Mouse (Mus musculus) thymus, adult 2 months (tissue): ENCODE measurements around the gene Gadd45a. TPM values are rescaled to one million over a fixed set of nuclear protein-coding genes. Genes with fewer than 3 reads are reported as not detected.

Experiments used
- DNase-seq: peaks from one replicate; pipeline ENCODE4 v3.0.0; 2021
- H3K27ac ChIP-seq: fragments of 200-500 bp; 2 replicates; pipeline ENCODE4 v1.5.1; 2012; ENCODE audit warnings: low read length, control low read depth; ENCODE audit not compliant: control insufficient read depth, insufficient read depth
- H3K27me3 ChIP-seq: fragments of 200-500 bp; 2 replicates; pipeline ENCODE4 v1.6.1; 2012; ENCODE audit warnings: mild to moderate bottlenecking, low read length, moderate library complexity, mixed read lengths; ENCODE audit not compliant: control insufficient read depth, insufficient read depth
- H3K36me3 ChIP-seq: fragments of 200-500 bp; 2 replicates; pipeline ENCODE4 v1.6.1; 2012; ENCODE audit warnings: mild to moderate bottlenecking, low read length, moderate library complexity; ENCODE audit not compliant: control insufficient read depth, insufficient read depth
- H3K4me1 ChIP-seq: fragments of 200-500 bp; replicated peaks from 2 replicates; pipeline ENCODE4 v1.6.1; 2012; ENCODE audit warnings: low read length; ENCODE audit not compliant: control insufficient read depth, insufficient read depth
- H3K4me3 ChIP-seq: fragments of 200-500 bp; 2 replicates; pipeline ENCODE4 v1.5.1; 2012; ENCODE audit warnings: mild to moderate bottlenecking, low read length, control low read depth, moderate library complexity; ENCODE audit not compliant: control insufficient read depth, insufficient read depth
- CTCF ChIP-seq: fragments of 200-500 bp; IDR thresholded peaks from 2 replicates; pipeline ENCODE4 v1.5.1; 2012; ENCODE audit warnings: mild to moderate bottlenecking, control low read depth, low read length, moderate library complexity, borderline replicate concordance; ENCODE audit not compliant: control insufficient read depth, poor library complexity, insufficient read depth; ENCODE audit errors: extremely low read depth
- POLR2A ChIP-seq: fragments of 200-500 bp; IDR thresholded peaks from 2 replicates; pipeline ENCODE4 v1.6.1; 2012; ENCODE audit warnings: mild to moderate bottlenecking, low read length, control low read depth, moderate library complexity; ENCODE audit not compliant: control insufficient read depth, poor library complexity, insufficient read depth; ENCODE audit errors: extremely low read depth
- WGBS: fragments of 180-500 bp; shearing (Covaris S2); methylation state at CpG from one replicate; pipeline ENCODE4 v1.1.7; 2018; 5-methylcytosine and 5-hydroxymethylcytosine counted together
- polyA plus RNA-seq: library from polyadenylated mRNA; depleted of rRNA; stranded (reverse); fragments of >200 nt; gene quantifications from 2 replicates; pipeline ENCODE4 v1.2.3, GENCODE M21; 2012

Gene Gadd45a
- polyA plus RNA-seq, 1 experiment, result 44.9 TPM

DNA sequence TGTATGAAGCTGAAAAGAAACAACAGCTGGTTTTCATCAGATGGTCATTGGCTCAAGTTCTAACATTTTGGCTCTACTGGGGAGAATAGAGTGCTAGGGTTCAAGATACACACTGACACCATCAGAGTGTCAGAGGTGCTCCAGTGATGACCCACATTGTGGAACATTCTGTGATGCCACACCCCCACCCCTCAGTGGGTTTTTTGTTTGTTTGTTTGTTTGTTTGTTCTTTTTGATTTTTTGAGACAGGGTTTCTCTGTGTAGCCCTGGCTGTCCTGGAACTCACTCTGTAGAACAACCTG is 26.1 kb downstream of the Gadd45a start:
- DNase-seq, result no peak
- Histone ChIP-seq H3K36me3 (no peaks in the 10 kb centered on the region), H3K4me1 (peaks cover 3% of the 10 kb centered on the region; the same call in 1 of the 2 replicates), H3K27me3 (no peaks in the 10 kb centered on the region), H3K27ac (no peak overlapping the region), H3K4me3 (no peak overlapping the region)
- TF ChIP-seq CTCF, result no peak
- TF ChIP-seq POLR2A, result no peak

DNA sequence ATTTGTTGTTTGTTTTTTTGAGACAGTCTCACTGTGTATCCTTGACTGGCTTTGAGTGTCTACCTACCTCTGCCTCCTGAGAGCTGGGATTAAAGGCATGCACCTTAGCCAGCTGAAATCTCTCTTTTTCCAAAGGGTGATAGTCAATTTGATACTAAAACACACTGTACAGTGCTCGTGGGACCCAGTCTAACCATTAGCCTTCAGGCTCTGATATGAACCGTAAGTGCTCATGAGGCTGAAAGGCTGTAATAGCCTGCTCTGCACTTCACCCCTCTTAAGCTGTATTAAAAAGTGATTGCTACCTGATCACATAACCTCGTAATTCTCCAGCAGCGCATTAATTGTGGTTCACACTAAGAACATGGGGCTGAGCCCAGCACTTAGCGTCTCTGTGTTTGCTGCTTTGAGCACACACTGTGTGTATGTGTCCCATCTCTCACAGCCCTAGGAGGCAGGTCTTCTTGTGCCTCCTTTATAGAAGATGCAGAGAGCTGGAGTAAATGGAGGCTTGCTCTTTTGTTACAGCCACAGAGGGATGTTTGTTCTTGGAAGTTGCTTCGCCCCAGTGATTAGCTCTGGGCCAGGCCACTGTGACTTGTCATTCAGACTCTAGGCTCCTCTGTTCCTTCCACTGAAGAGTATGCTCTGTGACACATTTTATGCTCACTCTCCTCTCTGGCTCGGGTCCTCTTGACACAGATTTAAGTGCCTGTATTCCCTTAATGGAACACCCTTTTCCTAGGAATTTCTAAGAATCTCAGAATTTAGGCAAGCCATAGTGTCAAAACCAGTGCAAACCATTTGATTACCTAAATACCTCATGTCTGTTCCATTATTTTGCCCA is 26.7 kb downstream of the Gadd45a start:
- WGBS, result 96% methylated on average over 7 of the region's 7 CpGs
- TF ChIP-seq CTCF (no peak), POLR2A (no peak)
- H3K27ac ChIP-seq, result no peak overlapping the region

DNA sequence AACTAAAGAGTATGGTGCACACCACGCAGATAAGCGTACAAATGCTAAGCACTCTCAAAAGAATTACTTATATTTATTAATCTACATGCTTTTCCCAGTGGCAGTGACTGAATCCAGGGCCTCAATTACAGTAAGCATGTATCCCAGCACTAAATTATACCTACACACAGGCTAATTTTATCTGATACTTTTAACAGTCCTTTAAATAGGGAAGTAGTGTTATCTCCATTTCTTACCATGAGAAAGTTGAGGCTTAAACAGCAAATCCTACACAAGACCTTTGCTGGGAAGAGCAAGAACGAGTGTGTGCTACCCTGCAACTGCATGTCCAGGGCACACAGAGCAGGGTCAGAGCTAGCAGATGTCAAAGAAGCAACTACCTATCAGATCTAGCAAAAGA is 27.4 kb downstream of the Gadd45a start:
- TF ChIP-seq CTCF (no peak), POLR2A (no peak)
- peaks cover 3% of the 10 kb centered on the region; the same call in 1 of the 2 replicates for H3K4me1 ChIP-seq
- H3K27ac ChIP-seq, result no peak overlapping the region
- H3K4me3 ChIP-seq, result no peak overlapping the region
- H3K27me3 ChIP-seq, result no peaks in the 10 kb centered on the region
- 93% methylated on average over 3 of the region's 3 CpGs for WGBS
- DNase-seq, result no peak
- H3K36me3 ChIP-seq, result no peaks in the 10 kb centered on the region

More for the DNA sequence above, 26.7 kb downstream of the Gadd45a start:
- H3K27me3 ChIP-seq, result no peaks in the 10 kb centered on the region
- peaks cover 3% of the 10 kb centered on the region; the same call in 1 of the 2 replicates for H3K4me1 ChIP-seq
- no peak for DNase-seq
- H3K36me3 ChIP-seq, result no peaks in the 10 kb centered on the region
- no peak overlapping the region for H3K4me3 ChIP-seq

DNA sequence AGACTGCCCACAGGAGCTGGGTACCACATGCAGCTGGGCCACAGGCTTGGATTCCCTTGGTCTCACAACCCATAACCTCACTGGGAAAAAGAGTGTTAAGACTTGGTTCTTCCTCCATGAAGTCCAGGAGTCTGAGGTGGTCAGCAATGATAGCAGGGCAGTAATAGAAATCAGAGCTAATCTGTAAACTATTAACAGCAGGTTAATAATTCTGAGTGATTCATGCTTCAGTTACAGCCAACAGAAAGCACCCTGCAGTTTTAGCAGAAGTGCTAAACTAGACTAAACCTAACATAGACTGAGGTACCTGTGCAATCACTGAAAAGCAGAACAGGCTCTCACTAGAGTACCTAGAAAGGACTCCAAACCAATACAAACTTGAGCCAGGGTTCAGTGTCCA is 37.5 kb downstream of the Gadd45a start:
- H3K36me3 ChIP-seq, result no peaks in the 10 kb centered on the region
- H3K27ac ChIP-seq, result no peak overlapping the region
- no peak for DNase-seq

DNA sequence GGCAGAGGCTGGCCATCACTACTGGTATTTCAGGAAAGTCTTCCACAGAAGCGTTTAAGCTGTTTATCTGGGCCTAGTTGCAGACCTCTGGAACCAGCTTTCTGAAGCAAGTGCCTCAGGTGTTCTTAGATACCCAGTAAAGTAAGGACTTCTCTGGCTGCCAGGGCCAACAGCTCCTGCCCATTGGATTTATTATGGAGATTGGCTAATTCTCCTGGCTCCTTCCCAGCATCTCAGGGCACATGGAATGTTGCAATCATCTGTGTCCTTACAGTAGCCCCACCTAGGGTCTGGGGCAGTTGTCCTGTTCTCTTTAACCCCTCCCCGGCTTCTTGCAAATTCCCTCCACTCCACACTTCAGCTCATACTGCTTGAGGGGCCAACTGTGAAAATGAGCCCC is 38.6 kb downstream of the Gadd45a start:
- Histone ChIP-seq H3K4me1 (no peaks in the 10 kb centered on the region; the same call in 1 of the 2 replicates), H3K27me3 (no peaks in the 10 kb centered on the region), H3K27ac (no peak overlapping the region), H3K4me3 (no peak overlapping the region), H3K36me3 (no peaks in the 10 kb centered on the region)
- no peak for TF ChIP-seq CTCF
- no peak for TF ChIP-seq POLR2A
- DNase-seq, result no peak
- WGBS, result 100% methylated on average over 2 of the region's 2 CpGs

More for the DNA sequence above, 37.5 kb downstream of the Gadd45a start:
- no peak overlapping the region for H3K4me3 ChIP-seq
- no peaks in the 10 kb centered on the region for H3K27me3 ChIP-seq
- no peaks in the 10 kb centered on the region; the same call in 1 of the 2 replicates for H3K4me1 ChIP-seq
- no peak for TF ChIP-seq CTCF
- TF ChIP-seq POLR2A, result no peak

DNA sequence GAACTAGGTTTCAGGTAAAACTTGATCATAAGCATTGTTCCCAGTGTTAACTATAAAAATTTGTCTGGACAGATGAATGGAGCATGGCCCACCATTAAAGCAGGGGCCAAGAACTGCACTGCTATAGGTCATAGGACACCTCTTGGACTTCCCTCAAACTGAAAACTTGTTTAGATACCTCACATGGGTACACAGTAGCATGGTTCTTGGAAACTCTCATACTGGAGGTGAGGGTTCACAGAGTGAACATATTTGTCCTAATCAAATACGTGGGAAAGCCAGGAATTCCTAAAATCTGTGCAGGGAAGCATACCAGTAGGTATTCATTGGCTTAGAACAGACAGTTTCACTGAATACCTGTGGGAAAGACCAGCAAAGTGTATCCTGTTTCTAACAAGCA is 41.0 kb downstream of the Gadd45a start:
- no peak for TF ChIP-seq POLR2A
- no peak for TF ChIP-seq CTCF
- H3K4me3 ChIP-seq, result no peak overlapping the region
- DNase-seq, result no peak
- no peaks in the 10 kb centered on the region for H3K27me3 ChIP-seq
- 94% methylated on average over 1 of the region's 1 CpGs for WGBS
- no peaks in the 10 kb centered on the region; the same call in 1 of the 2 replicates for H3K4me1 ChIP-seq
- no peak overlapping the region for H3K27ac ChIP-seq
- H3K36me3 ChIP-seq, result no peaks in the 10 kb centered on the region

DNA sequence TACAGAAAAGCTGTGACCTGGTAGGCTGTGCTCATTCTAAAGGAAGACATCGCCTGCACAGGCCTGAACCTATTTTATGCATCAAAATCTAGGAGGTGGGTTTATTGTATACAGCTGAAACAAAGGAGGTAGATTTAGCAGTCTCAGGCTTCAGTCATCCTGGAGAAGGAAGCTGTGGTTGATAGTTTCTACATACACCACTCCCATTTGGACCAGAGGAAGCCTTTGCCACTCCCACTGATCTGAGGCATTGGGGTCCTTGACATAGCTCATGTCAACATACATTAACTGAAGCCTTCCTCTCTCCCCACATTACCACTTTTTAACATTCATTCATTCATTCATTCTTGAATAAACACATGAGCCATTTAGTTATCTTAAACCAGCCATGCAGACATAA is 41.4 kb downstream of the Gadd45a start:
- Histone ChIP-seq H3K27me3 (no peaks in the 10 kb centered on the region), H3K27ac (no peak overlapping the region), H3K4me1 (no peaks in the 10 kb centered on the region; the same call in 1 of the 2 replicates), H3K36me3 (no peaks in the 10 kb centered on the region), H3K4me3 (no peak overlapping the region)
- TF ChIP-seq POLR2A (no peak), CTCF (no peak)
- DNase-seq, result no peak
- WGBS, result 70% methylated on average over 1 of the region's 1 CpGs
